In genomic region chr19:36350870-36351269, GRCm38 (mm10) we compare ENCODE assay signal across 20 mouse cellular contexts.
"Had no signal": no experiment of that assay in that cellular context is flagged by ENCODE, and none has a peak within 500 bp of the region (broad histone marks: within the 10 kb centered on the region; RNA-seq: fewer than 3 reads in every experiment).

No protein-coding gene starts in this region.

- H3K4me1 ChIP-seq: embryonic facial prominence, embryonic 12.5 days had no signal

- H3K4me2 ChIP-seq: embryonic facial prominence, embryonic 12.5 days; embryonic facial prominence, embryonic 13.5 days; embryonic facial prominence, embryonic 15.5 days; forebrain, embryonic 12.5 days had no signal

- H3K27ac ChIP-seq: embryonic facial prominence, embryonic 10.5 days; embryonic facial prominence, embryonic 12.5 days; embryonic facial prominence, embryonic 13.5 days; embryonic facial prominence, embryonic 15.5 days; forebrain, embryonic 10.5 days; forebrain, embryonic 12.5 days; forebrain, embryonic 13.5 days; forebrain, embryonic 15.5 days; gastrocnemius, adult 2 months; heart, adult 2 months had no signal

- H3K4me3 ChIP-seq: embryonic facial prominence, embryonic 10.5 days; embryonic facial prominence, embryonic 12.5 days; embryonic facial prominence, embryonic 13.5 days; embryonic facial prominence, embryonic 15.5 days; erythroblast, embryonic 14.5 days; forebrain, embryonic 10.5 days; forebrain, embryonic 12.5 days; forebrain, embryonic 13.5 days; forebrain, embryonic 15.5 days; gastrocnemius, adult 2 months; heart, adult 2 months had no signal

- ATAC-seq: forebrain, embryonic 13.5 days; forebrain, embryonic 14.5 days; forebrain, embryonic 15.5 days; forebrain, embryonic 16.5 days; forebrain, postnatal 0 days had no signal

- H3K9ac ChIP-seq: embryonic facial prominence, embryonic 12.5 days; embryonic facial prominence, embryonic 13.5 days; embryonic facial prominence, embryonic 15.5 days; forebrain, embryonic 12.5 days; forebrain, embryonic 13.5 days; forebrain, embryonic 15.5 days; forebrain, postnatal 0 days had no signal

- H3K36me3 ChIP-seq: embryonic facial prominence, embryonic 10.5 days; embryonic facial prominence, embryonic 12.5 days; embryonic facial prominence, embryonic 13.5 days; embryonic facial prominence, embryonic 15.5 days; forebrain, embryonic 10.5 days; forebrain, embryonic 12.5 days; forebrain, embryonic 15.5 days had no signal

- DNase-seq: cerebellum, postnatal 36 days; embryo, embryonic 11 days; forebrain, postnatal 0 days; gastrocnemius, adult 2 months; gastrocnemius, postnatal 10 days; gastrocnemius, postnatal 14 days; gastrocnemius, postnatal 25 days; gastrocnemius, postnatal 36 days; heart, adult 2 months had no signal

- H3K9me3 ChIP-seq: embryonic facial prominence, embryonic 10.5 days; embryonic facial prominence, embryonic 12.5 days; embryonic facial prominence, embryonic 13.5 days; embryonic facial prominence, embryonic 15.5 days; forebrain, embryonic 10.5 days; forebrain, embryonic 12.5 days; forebrain, embryonic 13.5 days; forebrain, embryonic 15.5 days had no signal
